Mouse (Mus musculus) liver, adult 2 months (tissue): ENCODE results near the gene Stard3.

Experiments used
- CTCF ChIP-seq: fragments of 200-500 bp; IDR thresholded peaks from 2 replicates; pipeline ENCODE4 v1.5.1; 2011; ENCODE audit warnings: low read depth, low read length, control low read depth
- POLR2A ChIP-seq: fragments of 200-500 bp; IDR thresholded peaks from 2 replicates; pipeline ENCODE4 v1.6.1; 2011; ENCODE audit warnings: low read length, control low read depth; ENCODE audit not compliant: insufficient read depth; ENCODE audit errors: extremely low read depth

- TF ChIP-seq POLR2A (no peak), CTCF (no peak)
Observed at GRCm38 (mm10) chr11:98388282-98388681, 30.1 kb downstream of the Stard3 start.
